Mouse (Mus musculus) gastrocnemius, adult 8-10 months (tissue): ENCODE results near the gene Bud13. TPM values are rescaled to one million over a fixed set of nuclear protein-coding genes. Genes with fewer than 3 reads are reported as not detected.
A peak's percentile ranks its signal among the peaks of the same experiment; 100 is the strongest.

Source experiments
- DNase-seq, 2 experiments: peaks; one replicate each; pipeline ENCODE4 v3.0.0; 2022; ENCODE audit warnings: low spot score in 2 of 2
- total RNA-seq, 4 experiments: library from RNA; stranded (reverse); gene quantifications; 2 replicates each; pipeline ENCODE4 v1.2.4; 2022

Bud13 gene
- total RNA-seq: 10 to 100 TPM in 2 of 4 experiments, 1 to 10 TPM in 2; 6.3 to 13.7 (median 10.1) TPM

GRCm38 (mm10) chr9:46282631-46283436, at the start of gene Bud13:
Bud13 (plus strand) TSS chr9:46283008.
- peak; percentile 84 to 87 for DNase-seq

GRCm38 (mm10) chr9:46235196-46235595, 47.6 kb upstream of the Bud13 start:
- no peak for DNase-seq

GRCm38 (mm10) chr9:46235596-46235648, 47.4 kb upstream of the Bud13 start, which contains the start of gene Apoc3:
Apoc3 (minus strand) TSS chr9:46235636.
- DNase-seq: no peak

- no peak for DNase-seq
Measured at GRCm38 (mm10) chr9:46235649-46236048, 47.2 kb upstream of the Bud13 start.

- no peak for DNase-seq
Measured at GRCm38 (mm10) chr9:46238850-46239249, 44.0 kb upstream of the Bud13 start.

- no peak for DNase-seq
Measured at GRCm38 (mm10) chr9:46240526-46241153, 42.2 kb upstream of the Bud13 start, which contains the start of gene Apoa4. Apoa4 (plus strand) TSS chr9:46240696.

GRCm38 (mm10) chr9:46241818-46242217, 41.0 kb upstream of the Bud13 start:
- DNase-seq: no peak

- DNase-seq: no peak
Measured at GRCm38 (mm10) chr9:46243122-46243521, 39.7 kb upstream of the Bud13 start.

- DNase-seq: no peak
Measured at GRCm38 (mm10) chr9:46243584-46243983, 39.2 kb upstream of the Bud13 start.

GRCm38 (mm10) chr9:46246752-46247324, 36.0 kb upstream of the Bud13 start:
- no peak for DNase-seq

- DNase-seq: no peak
Measured at GRCm38 (mm10) chr9:46256177-46256576, 26.6 kb upstream of the Bud13 start.

- DNase-seq: no peak
Measured at GRCm38 (mm10) chr9:46256658-46257385, 26.0 kb upstream of the Bud13 start.

GRCm38 (mm10) chr9:46257546-46257945, 25.3 kb upstream of the Bud13 start:
- DNase-seq: no peak

- no peak for DNase-seq
Measured at GRCm38 (mm10) chr9:46259111-46259510, 23.7 kb upstream of the Bud13 start.

GRCm38 (mm10) chr9:46261131-46261530, 21.7 kb upstream of the Bud13 start:
- DNase-seq: no peak

- DNase-seq: no peak
Measured at GRCm38 (mm10) chr9:46268343-46268873, 14.4 kb upstream of the Bud13 start, which contains the start of gene Apoa5. Apoa5 (plus strand) TSS chr9:46268633.

GRCm38 (mm10) chr9:46269125-46269524, 13.7 kb upstream of the Bud13 start:
- DNase-seq: no peak

- DNase-seq: no peak
Measured at GRCm38 (mm10) chr9:46270782-46271181, 12.0 kb upstream of the Bud13 start.

GRCm38 (mm10) chr9:46272070-46272469, 10.7 kb upstream of the Bud13 start:
- no peak for DNase-seq

GRCm38 (mm10) chr9:46272677-46273454, 9.9 kb upstream of the Bud13 start, which contains the start of gene Zpr1:
Zpr1 (plus strand) TSS chr9:46273064.
- peak; percentile 75 to 83 for DNase-seq

GRCm38 (mm10) chr9:46274494-46274893, 8.3 kb upstream of the Bud13 start:
- DNase-seq: no peak
